Mouse (Mus musculus) midbrain, embryonic 10.5 days (tissue): ENCODE results near the gene Epha5. TPM values are rescaled to one million over a fixed set of nuclear protein-coding genes. Genes with fewer than 3 reads are reported as not detected.

ENCODE experiments used
- DNase-seq: peaks from one replicate; pipeline ENCODE4 v3.0.0-alpha.2; 2017; ENCODE audit warnings: low spot score
- H3K27ac ChIP-seq: fragments of 300-500 bp; sonication (generic); replicated peaks from 2 replicates; pipeline ENCODE4 v1.5.1; 2016; ENCODE audit warnings: mild to moderate bottlenecking
- H3K27me3 ChIP-seq: fragments of 300-500 bp; sonication (generic); 2 replicates; pipeline ENCODE4 v1.6.1; 2016; ENCODE audit warnings: low read depth, mild to moderate bottlenecking; ENCODE audit not compliant: poor library complexity, severe bottlenecking
- H3K36me3 ChIP-seq: fragments of 300-500 bp; sonication (generic); 2 replicates; pipeline ENCODE4 v1.6.1; 2016; ENCODE audit warnings: mild to moderate bottlenecking, moderate library complexity
- H3K4me1 ChIP-seq: fragments of 300-500 bp; sonication (generic); 2 replicates; pipeline ENCODE4 v1.6.1; 2016
- H3K4me3 ChIP-seq: fragments of 300-500 bp; sonication (generic); 2 replicates; pipeline ENCODE4 v1.5.1; 2016; ENCODE audit warnings: mild to moderate bottlenecking, moderate library complexity
- H3K9me3 ChIP-seq: fragments of 300-500 bp; sonication (generic); replicated peaks from 2 replicates; pipeline ENCODE4 v1.6.1; 2016; ENCODE audit warnings: mild to moderate bottlenecking
- WGBS: fragments of 180-500 bp; shearing (Covaris S2); methylation state at CpG from one replicate; pipeline ENCODE4 v1.1.7; 2016; 5-methylcytosine and 5-hydroxymethylcytosine counted together
- polyA plus RNA-seq: library from polyadenylated mRNA; unstranded; fragments of >200 nt; fragmentation: Nextera tagmentation; extraction: Ambion mirVana; gene quantifications from 2 replicates; pipeline ENCODE4 v1.2.1, GENCODE M21; 2016

The Epha5 gene
- polyA plus RNA-seq, 1 experiment from 2014 or later: 16.1 TPM

DNA sequence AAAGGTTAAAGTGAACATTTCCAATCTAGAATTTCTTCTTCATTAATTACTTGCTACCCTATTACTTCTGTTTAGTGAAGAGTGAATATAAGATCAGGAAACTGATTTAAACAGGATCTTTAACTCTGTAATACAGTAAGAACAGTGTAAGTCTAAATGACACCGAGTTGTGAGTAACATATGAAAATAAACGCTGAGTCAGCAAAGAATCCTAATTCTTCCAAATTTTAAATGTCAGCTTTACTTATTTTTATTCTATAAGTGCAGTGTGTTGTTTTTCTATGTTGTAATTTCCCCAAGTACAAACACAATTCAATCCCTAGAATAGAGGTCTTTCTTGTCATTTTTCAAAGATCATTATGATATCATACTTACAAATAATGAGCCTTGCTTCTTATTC, 363.3 kb downstream of the Epha5 start:
- no peak overlapping the region for H3K4me3 ChIP-seq
- no peak overlapping the region for H3K27ac ChIP-seq
- H3K27me3 ChIP-seq: no peaks in the 10 kb centered on the region
- H3K36me3 ChIP-seq: no peaks in the 10 kb centered on the region
- DNase-seq: no peak
- 0 out of 2 replicates have a peak, but pooled peaks cover 4% of the 10 kb centered on the region for H3K4me1 ChIP-seq
- 85% methylated on average over 2 of the region's 2 CpGs for WGBS
- H3K9me3 ChIP-seq: no peaks in the 10 kb centered on the region

DNA sequence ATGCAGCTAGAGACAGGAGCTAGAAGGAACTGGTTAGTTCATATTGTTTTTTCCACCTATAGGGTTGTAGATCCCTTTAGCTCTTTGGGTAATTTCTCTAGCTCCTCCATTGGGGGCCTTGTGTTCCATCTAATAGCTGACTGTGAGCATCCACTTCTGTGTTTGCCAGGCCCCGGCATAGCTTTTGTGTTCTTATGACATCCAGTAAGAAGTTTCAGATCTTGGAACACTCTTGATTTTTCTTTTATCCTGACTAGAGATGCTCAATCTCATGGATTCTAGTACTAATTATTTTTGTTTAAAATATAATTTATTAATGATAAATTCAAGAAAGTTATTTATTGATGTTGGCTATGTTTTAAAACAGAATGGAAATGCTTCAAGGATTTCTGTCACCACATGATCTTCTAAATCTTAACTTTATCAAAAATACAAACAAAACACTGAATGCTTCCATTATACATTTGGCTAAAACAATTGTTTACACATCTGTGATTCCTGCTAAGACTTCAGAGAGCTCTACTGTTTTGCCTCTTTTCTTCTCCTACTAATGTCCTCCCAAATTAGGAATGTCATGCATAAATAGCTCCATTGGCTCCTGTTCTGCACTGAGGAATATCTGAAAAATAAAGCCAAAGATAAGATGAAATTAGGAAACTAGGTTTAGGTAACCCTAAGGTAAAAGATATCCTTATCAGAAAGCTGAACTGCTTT, 379.8 kb downstream of the Epha5 start:
- no peak overlapping the region for H3K4me3 ChIP-seq
- WGBS: 92% methylated on average over 1 of the region's 1 CpGs
- H3K27me3 ChIP-seq: no peaks in the 10 kb centered on the region
- no peaks in the 10 kb centered on the region for H3K36me3 ChIP-seq
- H3K27ac ChIP-seq: no peak overlapping the region
- no peak for DNase-seq
- H3K9me3 ChIP-seq: no peaks in the 10 kb centered on the region
- H3K4me1 ChIP-seq: no peaks in the 10 kb centered on the region
